Mouse (Mus musculus) liver, embryonic 14.5 days (tissue): ENCODE results near the gene Plpp3.

ENCODE experiments used
- CTCF ChIP-seq: IDR thresholded peaks from 2 replicates; pipeline ENCODE4 v1.5.1; 2016; ENCODE audit warnings: antibody characterized with exemption, low read depth, control low read depth
- EP300 ChIP-seq: IDR thresholded peaks from 2 replicates; pipeline ENCODE4 v1.6.1; 2016; ENCODE audit warnings: antibody characterized with exemption, low read depth

- no peak for TF ChIP-seq CTCF
- TF ChIP-seq EP300 = no peak
Measured at GRCm38 (mm10) chr4:105245479-105245944, 88.4 kb downstream of the Plpp3 start.
